In genomic region chr16:23254062-23254461, GRCm38 (mm10) we compare ENCODE assay signal across 22 mouse cellular contexts. TPM values are rescaled to one million over a fixed set of nuclear protein-coding genes. Genes with fewer than 3 reads are reported as not detected.
DNase-seq lines count a peak whose midpoint lies in the region; ATAC-seq and TF ChIP-seq lines count a peak whose summit lies in the region.
"Had no signal": no experiment of that assay in that cellular context is flagged by ENCODE, and none has a peak within 500 bp of the region (broad histone marks: within the 10 kb centered on the region; RNA-seq: fewer than 3 reads in every experiment).

No protein-coding gene starts in this region.

- H3K27me3 ChIP-seq in embryonic facial prominence, embryonic 12.5 days, result no peaks in the 10 kb centered on the region
- no peaks in the 10 kb centered on the region for H3K27me3 ChIP-seq in myocyte (ENCODE audit: control insufficient read depth, insufficient read depth, insufficient read length)
- H3K27me3 ChIP-seq: embryonic facial prominence, embryonic 13.5 days; midbrain, embryonic 12.5 days; stomach, embryonic 15.5 days had no signal

- H3K4me1 ChIP-seq in embryonic facial prominence, embryonic 12.5 days, result peaks cover 72% of the 10 kb centered on the region

- no peak overlapping the region for H3ac ChIP-seq in myocyte (ENCODE audit: control insufficient read depth, insufficient read length)

- no peak overlapping the region for H3K9ac ChIP-seq in embryonic facial prominence, embryonic 12.5 days
- H3K9ac ChIP-seq: embryonic facial prominence, embryonic 13.5 days; forebrain, postnatal 0 days; heart, embryonic 12.5 days; liver, postnatal 0 days; midbrain, embryonic 12.5 days; stomach, embryonic 15.5 days had no signal

- H3K36me3 ChIP-seq in embryonic facial prominence, embryonic 12.5 days, result no peaks in the 10 kb centered on the region
- H3K36me3 ChIP-seq in myocyte (ENCODE audit: control insufficient read depth, insufficient read depth), result no peaks in the 10 kb centered on the region
- H3K36me3 ChIP-seq: embryonic facial prominence, embryonic 13.5 days; heart, embryonic 12.5 days; midbrain, embryonic 12.5 days; stomach, embryonic 15.5 days had no signal

- no peak overlapping the region for H3K4me2 ChIP-seq in embryonic facial prominence, embryonic 12.5 days (replicated peaks)
- H3K4me2 ChIP-seq in myocyte (ENCODE audit: low read depth), result peak overlapping the region; percentile 39
- H3K4me2 ChIP-seq: heart, embryonic 12.5 days; liver, embryonic 11.5 days; midbrain, embryonic 12.5 days; stomach, embryonic 15.5 days had no signal

- H3K27ac ChIP-seq in embryonic facial prominence, embryonic 12.5 days, result 0 out of 2 replicates have a peak overlapping the region, but pooled peaks have one; percentile 25
- H3K27ac ChIP-seq: hindbrain, postnatal 0 days; left cerebral cortex, adult 2 months; midbrain, embryonic 12.5 days; stomach, embryonic 15.5 days had no signal

- no peak for ATAC-seq in embryonic facial prominence, embryonic 12.5 days (ENCODE audit: insufficient number of reproducible peaks, insufficient read depth, low FRiP score, low TSS enrichment)
- ATAC-seq: hindbrain, postnatal 0 days; liver, postnatal 0 days had no signal

- H3K4me3 ChIP-seq in embryonic facial prominence, embryonic 12.5 days, result no peak overlapping the region
- no peak overlapping the region for H3K4me3 ChIP-seq in myocyte
- H3K4me3 ChIP-seq: embryonic facial prominence, embryonic 13.5 days; heart, embryonic 12.5 days; left cerebral cortex, adult 2 months; midbrain, embryonic 12.5 days; stomach, embryonic 15.5 days had no signal

- H3K79me2 ChIP-seq in myocyte (ENCODE audit: control insufficient read depth, insufficient read depth), result no peaks in the 10 kb centered on the region

- no peaks in the 10 kb centered on the region for H3K9me3 ChIP-seq in embryonic facial prominence, embryonic 12.5 days
- H3K9me3 ChIP-seq: embryonic facial prominence, embryonic 13.5 days; heart, embryonic 12.5 days; midbrain, embryonic 12.5 days; stomach, embryonic 15.5 days had no signal

- WGBS in embryonic facial prominence, embryonic 12.5 days, result 53% methylated on average over 1 of the region's 1 CpGs

- DNase-seq in adrenal gland, adult 2 months, result peak; percentile 46
- DNase-seq in adrenal gland, adult 8-10 months, result no peak
- DNase-seq in gastrocnemius, postnatal 10 days, result peak; percentile 43
- DNase-seq in gastrocnemius, adult 8-10 months (ENCODE audit: low spot score in 2 of 2), result no peak
- DNase-seq in lung, postnatal 25 days (ENCODE audit: low spot score), result no peak
- DNase-seq: cerebellum, adult 11 months; cerebellum, adult 9-11 months; forebrain, postnatal 0 days; kidney, adult 18-20 months; left cerebral cortex, postnatal 4 days; liver, postnatal 0 days; lung, postnatal 10 days; thymus, postnatal 25 days had no signal

- no peak for TF ChIP-seq POLR2A in myocyte (IDR thresholded peaks at IDR 0.05; ENCODE audit: insufficient read length, low read depth)

TF ChIP-seq in myocyte, 11 proteins besides CTCF, POLR2A, EP300 and RAD21:
- TF ChIP-seq MAX (IDR thresholded peaks at IDR 0.05; ENCODE audit: low read depth), result no peak
- no peak for TF ChIP-seq TCF12 (IDR thresholded peaks at IDR 0.05; ENCODE audit: insufficient read depth, poor library complexity, severe bottlenecking)
- no peak for TF ChIP-seq TCF3 (IDR thresholded peaks at IDR 0.05; ENCODE audit: insufficient read length, low read depth)
- peak in 1 of 3 experiments; percentile 43 for TF ChIP-seq MYOG (IDR thresholded peaks at IDR 0.05; ENCODE audit: control insufficient read depth in 1 of 3, insufficient read depth in 1 of 3, insufficient read length in 2 of 3, low read depth in 2 of 3)
- peak in 2 of 3 experiments; percentile 42 to 58 for TF ChIP-seq MYOD1 (IDR thresholded peaks at IDR 0.05; ENCODE audit: control insufficient read depth in 1 of 3, insufficient read length in 2 of 3, low read depth in 2 of 3)

RNA-seq across cellular contexts. Expression of gene St6gal1, which starts 29.5 kb away (rescaled TPM):
- total RNA-seq in adrenal gland, adult 2 months (2021), result 10 to 100 TPM; 32.2 to 49.5 TPM
- polyA plus RNA-seq in adrenal gland, adult 2 months (2012; rRNA removed), result 23.1 and 24.2 TPM in 2 replicates
- 10 to 100 TPM; 36.7 to 55.6 (median 44.3) TPM for total RNA-seq in adrenal gland, adult 8-10 months (2022)
- 1 to 10 TPM; 9.5 to 9.8 TPM for total RNA-seq in gastrocnemius, postnatal 10 days (2021)
- 1 to 10 TPM; 1.6 to 4.1 (median 3.4) TPM for total RNA-seq in gastrocnemius, adult 8-10 months (2022)
- polyA plus RNA-seq in embryonic facial prominence, embryonic 12.5 days (2016; fragmentation: Nextera tagmentation; extraction: Ambion mirVana), result 29.6 and 31.7 TPM in 2 replicates
- 5.7 TPM for polyA plus RNA-seq in myocyte (2012; fragmentation: generic; extraction: Trizol)

Comparison
In these comparisons a context has a peak if more than half of its experiments do, and no peak if none do; other contexts are left out.
1. DNase-seq: peak in adrenal gland, adult 2 months (single experiment) and gastrocnemius, postnatal 10 days (single experiment); none in adrenal gland, adult 8-10 months (single experiment), gastrocnemius, adult 8-10 months (0 of 2) and lung, postnatal 25 days (single experiment).